Mouse (Mus musculus): ENCODE results near the gene Cnpy1. TPM values are rescaled to one million over a fixed set of nuclear protein-coding genes. Genes with fewer than 3 reads are reported as not detected.

The Cnpy1 gene
- polyA plus RNA-seq, 1 experiment from 2014 or later: 0.95 TPM

GRCm38 (mm10) chr5:28238876-28239275 lies 6.7 kb downstream of the Cnpy1 start:
- 78% methylated on average over 5 of the region's 5 CpGs for WGBS
- Histone ChIP-seq H3K4me2 (replicated peaks) (no peak overlapping the region), H3K27ac (no peak overlapping the region), H3K9me3 (no peaks in the 10 kb centered on the region), H3K4me3 (no peak overlapping the region), H3K36me3 (no peaks in the 10 kb centered on the region), H3K9ac (no peak overlapping the region), H3K4me1 (no peaks in the 10 kb centered on the region), H3K27me3 (no peaks in the 10 kb centered on the region)
- ATAC-seq (ENCODE audit: insufficient number of reproducible peaks, insufficient read depth, low FRiP score, low TSS enrichment): no peak

- ATAC-seq (ENCODE audit: insufficient number of reproducible peaks, insufficient read depth, low FRiP score, low TSS enrichment): no peak
- WGBS: 18% methylated on average over 4 of the region's 4 CpGs
- H3K27me3 ChIP-seq: no peaks in the 10 kb centered on the region
These were observed 7.5 kb downstream of the Cnpy1 start for GRCm38 (mm10) chr5:28238152-28238551.

GRCm38 (mm10) chr5:28237715-28238114 lies 7.9 kb downstream of the Cnpy1 start:
- no peak for ATAC-seq (ENCODE audit: insufficient number of reproducible peaks, insufficient read depth, low FRiP score, low TSS enrichment)
- Histone ChIP-seq H3K27ac (no peak overlapping the region), H3K27me3 (no peaks in the 10 kb centered on the region), H3K36me3 (no peaks in the 10 kb centered on the region), H3K4me1 (no peaks in the 10 kb centered on the region), H3K9ac (no peak overlapping the region), H3K4me3 (no peak overlapping the region), H3K4me2 (replicated peaks) (no peak overlapping the region), H3K9me3 (no peaks in the 10 kb centered on the region)
- WGBS: 67% methylated on average over 2 of the region's 2 CpGs

More at GRCm38 (mm10) chr5:28238152-28238551, 7.5 kb downstream of the Cnpy1 start:
- no peak overlapping the region for H3K4me2 ChIP-seq (replicated peaks)
- H3K9ac ChIP-seq: no peak overlapping the region
- H3K9me3 ChIP-seq: no peaks in the 10 kb centered on the region
- no peak overlapping the region for H3K27ac ChIP-seq
- no peaks in the 10 kb centered on the region for H3K36me3 ChIP-seq
- no peak overlapping the region for H3K4me3 ChIP-seq
- H3K4me1 ChIP-seq: no peaks in the 10 kb centered on the region

GRCm38 (mm10) chr5:28237055-28237454 lies 8.6 kb downstream of the Cnpy1 start:
- no peak overlapping the region for H3K27ac ChIP-seq
- no peaks in the 10 kb centered on the region for H3K4me1 ChIP-seq
- WGBS: 49% methylated on average over 4 of the region's 4 CpGs
- H3K4me3 ChIP-seq: no peak overlapping the region
- no peaks in the 10 kb centered on the region for H3K27me3 ChIP-seq
- no peak for ATAC-seq (ENCODE audit: insufficient number of reproducible peaks, insufficient read depth, low FRiP score, low TSS enrichment)
- H3K9me3 ChIP-seq: no peaks in the 10 kb centered on the region
- H3K4me2 ChIP-seq (replicated peaks): no peak overlapping the region
- no peaks in the 10 kb centered on the region for H3K36me3 ChIP-seq
- no peak overlapping the region for H3K9ac ChIP-seq

- Histone ChIP-seq H3K4me3 (no peak overlapping the region), H3K9ac (no peak overlapping the region), H3K27ac (no peak overlapping the region), H3K9me3 (no peaks in the 10 kb centered on the region), H3K4me2 (replicated peaks) (no peak overlapping the region), H3K36me3 (no peaks in the 10 kb centered on the region), H3K27me3 (no peaks in the 10 kb centered on the region), H3K4me1 (no peaks in the 10 kb centered on the region)
- ATAC-seq (ENCODE audit: insufficient number of reproducible peaks, insufficient read depth, low FRiP score, low TSS enrichment): no peak
- 6% methylated on average over 6 of the region's 6 CpGs for WGBS
These were observed 9.5 kb downstream of the Cnpy1 start for GRCm38 (mm10) chr5:28236098-28236497.

- ATAC-seq (ENCODE audit: insufficient number of reproducible peaks, insufficient read depth, low FRiP score, low TSS enrichment): no peak
- WGBS: 69% methylated on average over 3 of the region's 3 CpGs
- H3K4me3 ChIP-seq: no peak overlapping the region
These were observed 13.5 kb downstream of the Cnpy1 start for GRCm38 (mm10) chr5:28232101-28232500.

GRCm38 (mm10) chr5:28219596-28219995 lies 26.0 kb downstream of the Cnpy1 start:
- no peak for ATAC-seq (ENCODE audit: insufficient number of reproducible peaks, insufficient read depth, low FRiP score, low TSS enrichment)
- Histone ChIP-seq H3K9ac (no peak overlapping the region), H3K27me3 (peaks cover 5% of the 10 kb centered on the region), H3K4me1 (no peaks in the 10 kb centered on the region), H3K9me3 (no peaks in the 10 kb centered on the region), H3K36me3 (no peaks in the 10 kb centered on the region), H3K4me3 (no peak overlapping the region), H3K27ac (no peak overlapping the region), H3K4me2 (replicated peaks) (no peak overlapping the region)
- 85% methylated on average over 1 of the region's 1 CpGs for WGBS

More at GRCm38 (mm10) chr5:28232101-28232500, 13.5 kb downstream of the Cnpy1 start:
- Histone ChIP-seq H3K27ac (no peak overlapping the region), H3K9ac (no peak overlapping the region), H3K9me3 (no peaks in the 10 kb centered on the region), H3K4me2 (replicated peaks) (no peak overlapping the region), H3K4me1 (no peaks in the 10 kb centered on the region), H3K27me3 (no peaks in the 10 kb centered on the region), H3K36me3 (no peaks in the 10 kb centered on the region)

GRCm38 (mm10) chr5:28213441-28213840 lies 32.2 kb downstream of the Cnpy1 start:
- Histone ChIP-seq H3K4me2 (replicated peaks) (no peak overlapping the region), H3K4me3 (no peak overlapping the region), H3K27me3 (peaks cover 65% of the 10 kb centered on the region), H3K9me3 (no peaks in the 10 kb centered on the region), H3K9ac (no peak overlapping the region), H3K27ac (no peak overlapping the region), H3K36me3 (no peaks in the 10 kb centered on the region), H3K4me1 (0 out of 2 replicates have a peak, but pooled peaks cover 4% of the 10 kb centered on the region)
- 54% methylated on average over 2 of the region's 2 CpGs for WGBS
- no peak for ATAC-seq (ENCODE audit: insufficient number of reproducible peaks, insufficient read depth, low FRiP score, low TSS enrichment)

- H3K27me3 ChIP-seq: peaks cover 82% of the 10 kb centered on the region
- no peaks in the 10 kb centered on the region for H3K36me3 ChIP-seq
- H3K4me1 ChIP-seq: 0 out of 2 replicates have a peak, but pooled peaks cover 4% of the 10 kb centered on the region
- H3K9me3 ChIP-seq: no peaks in the 10 kb centered on the region
- no peak overlapping the region for H3K4me2 ChIP-seq (replicated peaks)
- no peak overlapping the region for H3K4me3 ChIP-seq
- WGBS: 3% methylated on average over 15 of the region's 15 CpGs
- no peak overlapping the region for H3K27ac ChIP-seq
- no peak for ATAC-seq (ENCODE audit: insufficient number of reproducible peaks, insufficient read depth, low FRiP score, low TSS enrichment)
- H3K9ac ChIP-seq: no peak overlapping the region
These were observed 33.8 kb downstream of the Cnpy1 start for GRCm38 (mm10) chr5:28211651-28212310.

GRCm38 (mm10) chr5:28210591-28211550 lies 34.7 kb downstream of the Cnpy1 start:
- Histone ChIP-seq H3K27ac (no peak overlapping the region), H3K4me1 (0 out of 2 replicates have a peak, but pooled peaks cover 4% of the 10 kb centered on the region), H3K9ac (no peak overlapping the region), H3K27me3 (peaks cover 90% of the 10 kb centered on the region), H3K36me3 (no peaks in the 10 kb centered on the region), H3K9me3 (no peaks in the 10 kb centered on the region), H3K4me2 (replicated peaks) (no peak overlapping the region), H3K4me3 (no peak overlapping the region)
- ATAC-seq (ENCODE audit: insufficient number of reproducible peaks, insufficient read depth, low FRiP score, low TSS enrichment): no peak
- 2% methylated on average over 29 of the region's 29 CpGs for WGBS

- 0 out of 2 replicates have a peak, but pooled peaks cover 4% of the 10 kb centered on the region for H3K4me1 ChIP-seq
These were observed 35.8 kb downstream of the Cnpy1 start for GRCm38 (mm10) chr5:28209549-28210431.

More at GRCm38 (mm10) chr5:28209549-28210431, 35.8 kb downstream of the Cnpy1 start:
- Histone ChIP-seq H3K27me3 (peaks cover 96% of the 10 kb centered on the region), H3K9me3 (no peaks in the 10 kb centered on the region), H3K27ac (no peak overlapping the region), H3K9ac (no peak overlapping the region), H3K4me2 (replicated peaks) (peak overlapping the region; percentile 43), H3K36me3 (no peaks in the 10 kb centered on the region), H3K4me3 (peak overlapping the region; percentile 28)
- ATAC-seq (ENCODE audit: insufficient number of reproducible peaks, insufficient read depth, low FRiP score, low TSS enrichment): peak; percentile 22; the same call in 1 of the 2 replicates
- under 1% methylated on average over 73 of the region's 80 CpGs for WGBS
